Mouse (Mus musculus) gastrocnemius, postnatal 4 days (tissue): ENCODE results near the gene Ece1. TPM values are rescaled to one million over a fixed set of nuclear protein-coding genes. Genes with fewer than 3 reads are reported as not detected.
"Not testable (repeated sequence)": the region's sequence is repeated elsewhere in the genome, so short reads cannot be mapped to it uniquely, and the experiment has no call there.

Source experiments
- DNase-seq, 2 experiments: peaks; one replicate each; pipeline ENCODE4 v3.0.0; 2021 to 2022; ENCODE audit warnings: low spot score in 2 of 2, mixed read lengths in 2 of 2
- total RNA-seq, 2 experiments: library from RNA; stranded (reverse); gene quantifications; 2 replicates each; pipeline ENCODE4 v1.2.3; 2021

Gene Ece1
- total RNA-seq, 2 experiments from 2014 or later, result 64.1 to 73.4 TPM

DNA sequence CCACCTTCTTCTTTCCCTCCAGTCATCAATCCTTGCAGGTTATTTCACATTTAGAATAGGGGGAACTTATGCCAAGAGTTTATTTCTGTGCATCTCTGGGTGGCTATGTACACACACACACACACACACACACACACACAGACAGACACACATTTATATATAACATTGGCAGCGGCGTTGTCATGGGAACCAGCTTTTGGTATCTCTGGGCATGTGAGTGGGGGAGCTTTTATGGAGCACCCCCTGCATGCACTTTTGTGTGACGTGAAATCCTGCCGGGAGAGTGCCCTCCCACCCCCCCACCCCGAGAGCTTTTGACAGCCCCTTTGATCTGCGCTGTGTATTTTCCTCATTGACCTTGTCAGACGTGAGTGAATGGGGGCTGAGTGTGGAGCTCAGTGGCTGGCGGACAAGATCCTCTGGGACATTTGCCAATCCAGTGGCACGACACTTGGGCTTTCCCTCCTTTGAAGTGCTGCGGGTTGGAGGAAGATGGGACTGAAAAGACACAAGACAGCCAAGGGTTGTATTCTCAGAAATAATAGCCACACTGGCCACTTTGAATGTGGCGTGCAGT is 112.9 kb downstream of the Ece1 start:
- DNase-seq, result not testable (repeated sequence)

DNA sequence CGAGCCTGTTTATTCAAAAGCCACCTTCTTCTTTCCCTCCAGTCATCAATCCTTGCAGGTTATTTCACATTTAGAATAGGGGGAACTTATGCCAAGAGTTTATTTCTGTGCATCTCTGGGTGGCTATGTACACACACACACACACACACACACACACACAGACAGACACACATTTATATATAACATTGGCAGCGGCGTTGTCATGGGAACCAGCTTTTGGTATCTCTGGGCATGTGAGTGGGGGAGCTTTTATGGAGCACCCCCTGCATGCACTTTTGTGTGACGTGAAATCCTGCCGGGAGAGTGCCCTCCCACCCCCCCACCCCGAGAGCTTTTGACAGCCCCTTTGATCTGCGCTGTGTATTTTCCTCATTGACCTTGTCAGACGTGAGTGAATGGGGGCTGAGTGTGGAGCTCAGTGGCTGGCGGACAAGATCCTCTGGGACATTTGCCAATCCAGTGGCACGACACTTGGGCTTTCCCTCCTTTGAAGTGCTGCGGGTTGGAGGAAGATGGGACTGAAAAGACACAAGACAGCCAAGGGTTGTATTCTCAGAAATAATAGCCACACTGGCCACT is 117.1 kb downstream of the Ece1 start:
- DNase-seq, result not testable (repeated sequence)

DNA sequence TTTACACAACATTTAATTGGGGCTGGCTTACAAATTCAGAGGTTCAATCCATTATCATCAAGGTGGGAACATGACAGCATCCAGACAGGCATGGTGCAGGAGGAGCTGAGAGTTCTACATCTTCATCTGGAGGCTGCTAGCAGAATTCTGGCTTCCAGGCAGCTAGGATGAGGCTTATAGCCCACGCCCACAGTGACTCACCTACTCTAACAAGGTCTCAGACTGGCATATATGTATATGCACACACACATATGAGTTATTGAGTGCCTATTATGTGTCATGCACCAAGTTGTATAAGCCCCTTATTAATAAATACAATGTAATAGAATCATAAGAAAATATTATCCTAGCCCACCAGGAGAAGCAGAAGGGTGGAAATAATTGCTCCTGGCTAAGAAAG is 120.8 kb downstream of the Ece1 start:
- no peak for DNase-seq

DNA sequence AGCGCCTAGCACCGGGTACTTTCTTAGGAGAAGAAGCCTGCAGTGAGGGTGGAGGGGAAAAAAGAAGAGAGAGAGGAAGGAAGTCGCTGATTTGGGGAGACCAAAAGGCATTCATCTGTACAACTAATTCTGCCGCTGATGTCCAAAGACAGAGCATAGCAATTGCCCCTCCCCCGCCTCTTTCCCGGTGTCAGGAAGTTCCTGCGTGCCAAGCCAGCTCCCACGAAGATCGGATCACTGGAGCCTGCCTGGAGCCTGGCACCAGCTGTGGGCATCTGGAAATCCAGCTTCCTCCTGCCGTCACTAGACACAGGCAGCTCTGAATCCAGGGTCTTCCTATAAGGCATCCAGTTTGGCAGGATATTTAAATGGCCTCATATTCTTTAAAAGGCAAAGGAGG is 122.2 kb downstream of the Ece1 start:
- peak; percentile 38 to 68 for DNase-seq

DNA sequence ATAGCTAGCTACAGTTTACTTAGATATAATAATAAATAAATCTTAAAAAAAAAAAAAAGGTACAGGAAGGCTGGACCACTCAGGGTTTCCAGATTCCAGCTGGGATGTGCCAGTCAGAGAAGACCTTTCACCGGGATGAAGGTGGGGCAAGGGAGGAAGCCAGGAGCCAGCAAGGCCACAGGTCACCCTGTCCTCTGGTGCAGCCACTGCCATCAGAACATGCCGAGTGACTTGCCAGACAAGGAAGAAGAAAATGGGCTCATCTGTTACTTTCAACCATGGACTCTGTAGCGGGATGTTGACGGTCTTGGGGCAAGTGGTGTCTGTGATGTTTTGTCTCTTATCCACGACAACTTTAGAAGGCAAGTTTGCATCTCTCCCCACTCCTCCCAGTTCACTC is 122.7 kb downstream of the Ece1 start:
- DNase-seq, result no peak

DNA sequence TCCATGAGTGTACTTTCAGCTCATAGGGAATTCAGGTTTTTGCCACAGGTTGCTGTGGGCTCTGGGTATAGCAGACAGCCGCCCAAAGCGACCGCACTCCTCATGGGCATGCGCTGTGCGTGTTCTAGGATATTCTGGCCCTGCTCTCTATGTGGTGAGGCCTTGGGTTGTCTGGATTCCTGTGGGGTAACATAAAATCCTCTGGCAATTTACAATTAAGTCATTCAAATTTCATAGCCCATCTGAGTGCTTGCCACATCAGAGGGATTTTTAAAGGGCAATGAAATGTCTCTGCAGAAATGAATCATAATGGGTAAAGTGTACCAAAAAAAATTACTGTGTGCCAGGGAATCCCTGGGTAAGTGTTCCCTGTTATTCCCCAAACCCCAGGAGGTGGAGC is 127.4 kb downstream of the Ece1 start:
- DNase-seq, result no peak

DNA sequence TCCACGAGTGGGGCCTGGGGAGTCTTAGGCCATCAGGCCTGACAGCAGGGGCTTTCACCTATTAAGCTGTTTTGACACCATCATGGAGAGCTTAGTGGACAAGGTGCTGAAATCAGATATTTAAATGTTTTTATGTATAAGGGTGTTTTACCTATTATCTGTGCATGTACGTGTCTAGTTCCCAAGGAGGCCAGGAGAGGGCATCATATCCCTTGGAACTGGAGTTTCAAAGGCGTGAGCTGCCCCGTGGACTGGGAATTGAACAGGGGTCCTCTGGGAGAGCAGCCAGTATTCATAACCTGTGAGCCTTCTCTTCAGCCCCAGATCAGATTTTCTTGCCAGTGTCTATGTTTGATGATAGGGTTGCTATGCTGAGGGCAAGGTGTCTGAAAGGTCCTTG is 128.4 kb downstream of the Ece1 start:
- no peak for DNase-seq

DNA sequence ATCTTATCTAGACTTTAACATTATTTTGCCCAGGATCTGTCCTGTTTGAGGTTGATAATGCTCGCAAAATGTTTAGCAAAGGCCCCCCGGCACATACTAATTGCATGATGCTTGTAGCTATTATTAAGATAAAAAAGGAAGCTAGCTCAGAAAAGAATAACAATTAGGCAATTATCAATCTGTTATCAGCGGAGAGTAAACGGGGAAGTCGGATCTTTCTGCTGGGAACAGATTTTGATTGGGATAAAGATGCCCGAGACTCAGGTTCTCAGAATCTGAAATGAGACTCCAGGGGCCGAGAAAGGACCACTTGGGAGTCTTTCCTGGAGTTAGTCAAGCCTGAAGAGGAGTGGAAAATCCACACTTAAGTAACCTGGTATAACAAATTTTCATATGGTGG is 129.2 kb downstream of the Ece1 start:
- no peak for DNase-seq

DNA sequence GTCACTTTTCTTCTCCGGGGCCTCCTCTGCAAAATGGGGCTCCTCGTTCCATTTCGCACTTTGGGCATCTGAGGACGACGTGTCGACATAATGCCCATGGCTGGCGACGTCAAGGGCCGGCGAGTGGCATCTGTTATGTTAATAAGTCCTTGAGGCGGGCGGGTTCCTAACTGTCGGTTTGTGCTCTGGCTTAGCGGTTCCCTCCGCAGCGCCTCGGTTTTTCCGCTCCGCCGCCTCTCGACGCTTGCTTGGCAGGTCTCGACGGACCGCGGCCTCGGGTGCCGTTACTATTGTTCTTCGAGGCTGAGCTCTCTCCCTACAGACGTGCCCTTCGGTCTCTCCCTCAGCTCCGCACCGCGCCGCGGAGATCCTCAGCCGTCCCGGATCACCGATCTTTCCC is 130.9 kb downstream of the Ece1 start, which contains the start of gene Eif4g3:
Gene Eif4g3, plus strand, starts transcription at position 133 of the 400 bp plus-strand sequence.
- no peak for DNase-seq

DNA sequence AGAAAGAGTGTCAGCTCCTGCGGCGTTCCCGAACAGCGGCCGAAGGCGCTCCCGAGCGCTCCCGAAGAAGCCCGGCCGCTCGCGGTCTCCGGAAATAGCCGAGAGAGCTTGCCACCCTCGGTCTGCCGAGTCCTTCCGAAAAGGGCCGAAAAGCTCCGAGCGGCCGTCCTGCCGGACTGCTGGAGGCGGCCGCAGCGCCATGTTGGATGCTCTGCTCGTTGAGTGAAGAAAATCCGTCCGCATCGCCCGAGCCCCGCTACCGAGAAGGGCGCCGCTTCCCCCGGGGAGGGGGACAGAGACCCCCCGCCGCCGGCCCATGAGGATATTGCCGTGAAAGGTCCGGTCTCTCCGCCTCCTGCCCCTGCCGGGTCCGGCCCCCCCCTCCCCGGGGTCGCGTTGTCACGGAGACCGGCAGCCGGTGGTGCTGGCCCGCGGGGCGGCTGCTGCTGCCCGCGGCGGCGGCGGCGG is 131.3 kb downstream of the Ece1 start:
- DNase-seq, result peak; percentile 100

DNA sequence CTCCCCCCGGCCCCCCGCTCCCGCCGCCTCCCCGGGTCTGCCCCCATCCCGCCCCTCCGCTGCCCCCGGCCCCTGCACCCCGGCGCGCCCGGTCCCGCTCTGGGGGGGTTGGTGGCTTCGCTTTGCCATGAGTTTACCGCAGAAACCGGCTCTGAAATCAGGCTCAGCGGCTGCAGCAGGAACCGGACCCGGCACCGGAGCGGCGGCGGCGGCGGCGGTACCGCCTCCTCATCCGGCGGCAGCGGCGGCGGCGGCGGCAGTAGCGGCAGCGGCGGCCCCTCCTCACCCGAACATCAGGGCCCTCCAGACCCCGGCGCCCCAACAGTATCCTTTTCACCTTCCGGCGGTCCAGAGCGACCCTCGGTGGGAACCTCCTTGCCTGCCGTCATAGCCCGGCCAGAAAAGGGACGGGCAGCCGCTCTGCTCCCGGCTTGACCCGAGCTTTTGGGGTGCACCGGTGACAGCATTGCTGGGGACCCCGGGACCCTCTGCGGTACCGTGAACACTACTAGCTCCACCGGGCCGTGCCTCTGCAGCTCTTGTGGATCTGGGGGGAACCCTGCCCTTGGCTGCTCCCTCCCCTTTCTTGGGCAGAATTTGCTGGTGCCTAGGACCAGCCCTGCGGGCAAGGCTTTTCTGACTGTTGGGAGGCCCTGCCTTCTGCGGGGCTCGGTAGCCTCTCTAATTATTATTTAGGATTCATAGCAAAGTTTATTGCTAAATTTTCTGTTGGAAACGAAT is 132.0 kb downstream of the Ece1 start:
- DNase-seq, result peak in 1 of 2 experiments; percentile 58

DNA sequence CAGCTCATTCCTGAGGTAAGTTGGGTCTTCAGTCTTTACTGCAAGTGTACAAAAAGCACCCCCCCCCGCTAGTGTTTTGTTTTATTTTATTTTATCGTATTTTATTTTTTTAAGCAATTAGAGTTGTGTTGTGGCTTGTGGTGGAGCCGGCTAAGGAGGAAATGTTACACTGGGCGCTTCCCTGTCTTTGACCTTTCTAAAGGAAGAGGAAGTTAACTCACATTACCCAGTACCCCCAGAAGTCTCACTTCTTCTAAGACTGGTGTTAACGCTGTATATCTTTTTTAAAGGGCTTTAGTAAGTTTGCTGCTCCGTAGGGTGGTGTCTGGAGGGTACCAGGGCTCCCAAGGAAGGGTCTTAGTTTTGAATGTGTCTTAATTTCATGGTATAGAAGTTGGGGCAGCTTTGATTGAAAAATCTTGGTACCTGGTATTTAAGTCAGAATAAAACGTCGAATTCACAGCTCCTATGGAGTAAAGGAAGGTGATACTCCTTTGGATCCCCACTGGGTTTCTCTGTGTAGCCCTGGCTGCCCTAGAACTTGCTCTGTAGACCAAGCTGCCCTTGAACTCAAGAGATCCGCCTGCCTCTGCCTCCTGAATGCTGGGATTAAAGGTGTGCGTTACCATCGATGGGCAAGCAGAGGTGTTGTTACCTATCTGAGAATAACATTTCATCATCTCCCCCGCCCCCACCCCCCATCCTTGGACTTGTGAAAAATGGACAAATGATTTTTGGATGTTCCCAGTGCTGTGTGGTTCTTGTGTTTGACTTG is 132.7 kb downstream of the Ece1 start:
- no peak for DNase-seq

DNA sequence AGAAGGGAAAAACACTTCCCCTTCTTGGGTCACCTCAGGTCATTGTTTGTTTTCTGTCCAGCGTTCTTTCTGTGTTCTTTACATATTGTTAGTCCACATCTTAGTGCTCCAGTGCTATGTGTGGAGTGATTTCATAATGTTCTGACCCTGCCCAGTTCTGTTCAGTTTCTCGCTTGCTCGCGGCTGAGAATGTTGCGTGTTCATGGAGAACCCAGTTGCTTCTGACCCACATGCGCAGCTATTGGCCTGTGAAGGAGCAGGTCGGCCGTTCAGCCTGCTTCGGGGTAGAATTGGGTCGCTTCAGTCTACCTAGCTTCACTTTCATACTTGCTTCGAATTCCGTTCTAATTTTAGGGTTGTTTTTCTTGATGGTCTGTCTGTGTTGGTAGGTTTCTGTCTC is 133.4 kb downstream of the Ece1 start:
- no peak for DNase-seq

DNA sequence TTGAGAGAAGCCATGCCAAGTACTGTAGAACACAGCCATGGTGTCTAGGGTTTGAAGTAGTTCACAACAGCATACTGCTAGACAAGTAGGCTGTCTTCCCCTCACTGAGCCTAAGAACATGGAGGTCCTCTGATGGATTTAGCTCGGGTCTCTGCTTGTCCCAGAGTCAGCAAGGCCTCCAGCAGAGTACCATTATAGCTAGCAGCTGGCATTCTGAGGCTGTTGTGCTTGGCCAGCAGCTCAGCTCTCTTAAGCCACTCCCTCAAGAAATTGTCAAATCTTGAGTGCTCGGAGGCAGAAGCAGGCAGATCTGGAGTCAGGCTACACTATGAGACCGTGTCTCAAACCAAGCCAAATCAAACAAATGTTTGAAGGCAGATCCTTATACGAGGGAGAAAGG is 136.2 kb downstream of the Ece1 start:
- no peak for DNase-seq

DNA sequence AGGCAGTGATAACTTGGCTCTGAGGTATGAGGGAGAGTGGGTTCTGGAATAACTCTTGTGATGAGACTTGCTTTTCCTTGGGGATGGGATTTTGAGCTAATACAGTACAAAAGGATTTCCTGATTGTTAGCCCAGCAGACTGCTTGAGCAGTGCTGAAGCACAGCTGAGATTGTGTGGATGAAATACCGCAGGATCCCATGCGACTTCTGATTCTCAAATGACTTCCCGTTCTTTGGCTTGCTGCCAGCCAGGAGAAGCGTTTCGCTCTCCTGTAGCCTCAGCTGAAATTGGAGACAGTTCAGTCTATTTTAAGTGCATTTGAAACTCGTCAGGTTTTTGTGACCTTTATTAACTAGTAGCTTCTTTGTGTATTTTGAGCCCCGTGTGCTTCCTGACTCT is 138.6 kb downstream of the Ece1 start:
- DNase-seq, result peak in 1 of 2 experiments; percentile 50

DNA sequence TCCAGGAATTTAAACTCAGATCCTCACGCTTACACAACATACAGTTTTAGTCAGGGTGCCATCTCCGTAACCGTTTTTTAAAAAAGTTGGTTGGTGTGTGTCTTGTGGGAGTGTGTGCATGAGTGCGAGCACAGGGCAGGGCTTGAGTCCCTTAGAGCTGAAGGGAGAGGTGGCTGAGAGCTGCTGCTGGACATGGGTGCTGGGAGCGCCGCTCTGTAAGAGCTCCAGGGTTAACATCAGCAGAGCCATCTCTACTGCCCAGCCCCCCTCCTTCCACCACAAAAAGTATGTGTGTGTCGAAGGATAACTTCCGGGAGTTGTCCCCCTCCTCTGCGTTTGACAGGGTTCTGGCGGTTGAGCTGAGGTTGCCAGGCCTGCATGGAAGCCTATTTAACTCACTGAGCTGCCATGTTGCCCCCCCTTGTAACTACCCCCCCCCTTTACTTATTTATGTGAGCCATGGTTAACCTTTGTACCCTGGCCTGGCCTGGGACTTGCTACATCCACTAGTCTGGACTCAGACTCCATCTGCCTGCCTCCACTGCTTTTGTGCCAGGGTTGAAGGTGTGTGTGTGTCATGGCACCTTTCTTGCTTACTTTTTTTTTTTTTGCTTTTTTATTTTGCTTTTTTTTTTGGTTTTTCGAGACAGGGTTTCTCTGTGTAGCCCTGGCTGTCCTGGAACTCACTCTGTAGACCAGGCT is 142.0 kb downstream of the Ece1 start:
- DNase-seq, result no peak

DNA sequence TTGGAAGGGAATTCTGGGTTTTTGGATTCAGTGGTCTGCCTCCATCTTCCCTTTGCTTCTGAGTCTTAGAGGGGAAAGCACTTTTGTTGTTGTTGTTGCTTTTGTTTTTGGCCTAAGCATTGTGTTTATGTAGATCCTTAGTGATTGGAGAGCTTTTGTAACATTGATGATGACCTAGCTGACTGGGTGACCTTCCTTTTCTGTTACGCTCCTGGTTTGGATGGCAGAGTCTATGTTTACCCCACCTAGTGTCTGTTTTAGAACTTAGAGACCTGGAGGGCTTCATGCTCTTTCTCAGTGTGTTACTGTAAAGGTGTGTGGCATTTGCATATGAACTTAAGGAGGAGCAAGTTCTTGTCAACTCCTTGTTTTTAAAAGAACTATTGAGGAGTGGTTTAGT is 143.7 kb downstream of the Ece1 start:
- no peak for DNase-seq

DNA sequence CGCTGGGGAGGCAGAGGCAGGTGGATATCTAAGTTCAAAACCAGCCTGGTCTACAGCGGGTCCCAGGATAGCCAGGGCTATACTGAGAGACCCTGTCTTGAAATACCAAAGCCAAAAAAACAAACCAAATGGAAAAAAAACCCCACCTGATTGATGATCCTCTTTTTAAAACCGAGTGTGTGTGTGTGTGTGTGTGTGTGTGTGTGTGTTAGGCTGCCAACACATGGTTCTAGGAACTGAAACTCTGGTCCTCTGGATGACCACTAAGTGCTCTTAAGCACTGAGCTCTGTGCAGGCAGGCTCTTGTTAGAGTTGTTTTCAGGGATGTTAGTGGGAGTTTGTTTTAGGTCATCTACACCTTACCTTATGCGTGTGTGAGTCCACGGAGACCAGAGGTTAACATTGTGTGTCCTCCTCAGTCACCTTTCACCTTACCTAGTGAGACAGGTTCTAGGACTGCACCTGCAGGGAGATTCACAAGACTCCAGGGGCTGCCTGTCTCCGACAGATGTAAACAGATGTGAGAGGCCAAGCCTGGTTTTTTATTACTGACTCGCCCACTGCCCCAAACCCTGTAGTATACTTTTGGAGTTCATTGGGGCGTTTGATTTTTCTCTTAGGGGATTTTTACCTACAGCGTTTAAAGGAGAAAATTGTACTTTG is 145.0 kb downstream of the Ece1 start:
- DNase-seq, result no peak

DNA sequence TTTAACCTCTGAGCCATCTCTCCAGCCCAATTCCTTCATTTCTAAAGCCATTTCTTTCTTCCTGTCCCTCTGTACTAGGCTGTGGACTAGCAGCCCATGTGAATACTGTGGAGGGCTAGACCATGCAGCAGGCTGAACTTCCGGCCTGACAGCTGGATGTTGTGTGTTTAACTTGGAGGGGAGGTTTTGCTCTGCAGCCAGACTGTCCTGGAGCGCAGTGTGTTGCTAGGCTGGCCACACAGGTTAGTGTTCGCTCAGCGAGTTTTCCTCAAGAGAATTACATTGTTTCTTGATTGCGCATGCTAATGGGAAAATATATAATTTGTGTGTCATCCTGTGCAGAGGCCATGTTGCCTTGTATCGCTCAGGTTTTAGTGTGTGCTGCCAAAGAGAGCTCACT is 146.6 kb downstream of the Ece1 start:
- DNase-seq, result no peak

DNA sequence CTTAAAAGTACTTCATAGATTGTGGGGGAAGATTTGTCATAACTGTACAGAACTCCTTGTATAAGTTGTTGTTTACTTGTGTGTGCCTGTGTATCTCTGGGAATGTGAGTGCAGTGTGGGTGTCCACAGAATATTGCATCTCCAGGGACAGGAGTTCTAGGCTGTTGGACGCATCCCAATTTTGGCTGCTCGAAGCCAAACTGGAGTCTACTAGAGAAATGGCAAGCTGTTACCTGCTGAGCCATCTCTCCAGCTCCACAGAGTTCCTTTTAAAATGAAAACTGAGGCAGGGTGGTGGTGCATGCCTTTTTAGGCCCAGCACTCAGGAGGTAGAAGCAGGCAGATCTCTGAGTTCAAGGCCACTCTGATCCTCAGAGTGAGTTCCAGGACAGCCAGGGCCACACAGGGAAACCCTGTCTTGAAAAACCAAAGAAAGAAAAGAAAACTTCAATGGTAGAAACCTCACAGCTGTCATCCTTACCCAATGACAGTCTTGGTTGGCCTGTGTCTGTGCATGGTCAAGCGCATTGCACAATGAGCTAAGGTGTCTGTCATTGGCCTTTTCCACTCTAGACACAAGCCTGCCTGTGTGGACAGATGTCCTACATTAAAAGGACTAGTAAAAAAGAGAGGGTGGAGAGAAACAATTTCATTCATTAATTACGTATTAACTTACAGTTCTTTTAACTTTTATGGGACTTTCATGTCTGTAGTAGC is 147.9 kb downstream of the Ece1 start:
- no peak for DNase-seq
